Mouse (Mus musculus) limb, embryonic 14.5 days (tissue): Measurements from ENCODE around the gene Rpl4. TPM values are rescaled to one million over a fixed set of nuclear protein-coding genes. Genes with fewer than 3 reads are reported as not detected.

Experiments
- ATAC-seq: fragments of 200-750 bp; cut with Nextera tagmentation; 2 replicates; pipeline ENCODE4 v1.8.0; 2017; ENCODE audit warnings: low read depth, moderate number of reproducible peaks, moderate TSS enrichment; ENCODE audit not compliant: low FRiP score
- DNase-seq: peaks from one replicate; pipeline ENCODE4 v3.0.0-alpha.2; 2015; ENCODE audit warnings: low spot score
- H3K27ac ChIP-seq: fragments of 300-500 bp; sonication (generic); replicated peaks from 2 replicates; pipeline ENCODE4 v1.5.1; 2014; ENCODE audit warnings: low read depth, mild to moderate bottlenecking, low read length, moderate library complexity, mixed read lengths
- H3K27me3 ChIP-seq: fragments of 300-500 bp; sonication (generic); 2 replicates; pipeline ENCODE4 v1.6.1; 2014; ENCODE audit warnings: low read length, mixed read lengths; ENCODE audit not compliant: control insufficient read depth, insufficient read depth
- H3K36me3 ChIP-seq: fragments of 300-500 bp; sonication (generic); 2 replicates; pipeline ENCODE4 v1.6.1; 2014; ENCODE audit warnings: mild to moderate bottlenecking, low read length, moderate library complexity, mixed read lengths; ENCODE audit not compliant: control insufficient read depth, insufficient read depth
- H3K4me1 ChIP-seq: fragments of 300-500 bp; sonication (generic); 2 replicates; pipeline ENCODE4 v1.6.1; 2014; ENCODE audit warnings: antibody characterized with exemption, low read length, mixed read lengths; ENCODE audit not compliant: control insufficient read depth, insufficient read depth
- H3K4me2 ChIP-seq: fragments of 300-500 bp; sonication (generic); replicated peaks from 2 replicates; pipeline ENCODE4 v1.6.1; 2014; ENCODE audit warnings: low read depth, mild to moderate bottlenecking, low read length, moderate library complexity; ENCODE audit not compliant: severe bottlenecking
- H3K4me3 ChIP-seq: fragments of 300-500 bp; sonication (generic); replicated peaks from 2 replicates; pipeline ENCODE4 v1.5.1; 2014; ENCODE audit warnings: low read length
- H3K9ac ChIP-seq: fragments of 300-500 bp; sonication (generic); 2 replicates; pipeline ENCODE4 v1.6.1; 2014; ENCODE audit warnings: mild to moderate bottlenecking, low read depth, low read length, moderate library complexity; ENCODE audit not compliant: severe bottlenecking
- H3K9me3 ChIP-seq: fragments of 300-500 bp; sonication (generic); 2 replicates; pipeline ENCODE4 v1.6.1; 2016; ENCODE audit warnings: low read length; ENCODE audit not compliant: control insufficient read depth
- POLR2A ChIP-seq: fragments of 200-500 bp; IDR thresholded peaks from 2 replicates; pipeline ENCODE4 v1.8.0; 2012; ENCODE audit warnings: inconsistent platforms, mild to moderate bottlenecking, moderate library complexity, borderline replicate concordance; ENCODE audit not compliant: insufficient read depth, insufficient read length; ENCODE audit errors: extremely low read depth
- WGBS: fragments of 180-500 bp; shearing (Covaris S2); extraction: QIAGEN DNeasy Blood & Tissue Kit; methylation state at CpG from one replicate; pipeline ENCODE4 v1.1.7; 2014; 5-methylcytosine and 5-hydroxymethylcytosine counted together
- microRNA-seq: library from miRNA; unstranded; fragments of <30 nt; microRNA quantifications from one replicate; pipeline ENCODE4, GENCODE M21; 2016
- polyA plus RNA-seq, 2 experiments: library from polyadenylated mRNA; depleted of rRNA in 1 of 2; stranded (reverse) in 1 of 2; unstranded in 1 of 2; fragments of >200 nt; fragmentation: Nextera tagmentation in 1 of 2; extraction: Ambion mirVana in 1 of 2; gene quantifications; 2 replicates each; pipeline versions ENCODE4 v1.2.1 to v1.2.3; 2012 to 2014

The Rpl4 gene
- polyA plus RNA-seq, 2 experiments: 1,322 to 1,375 TPM

DNA sequence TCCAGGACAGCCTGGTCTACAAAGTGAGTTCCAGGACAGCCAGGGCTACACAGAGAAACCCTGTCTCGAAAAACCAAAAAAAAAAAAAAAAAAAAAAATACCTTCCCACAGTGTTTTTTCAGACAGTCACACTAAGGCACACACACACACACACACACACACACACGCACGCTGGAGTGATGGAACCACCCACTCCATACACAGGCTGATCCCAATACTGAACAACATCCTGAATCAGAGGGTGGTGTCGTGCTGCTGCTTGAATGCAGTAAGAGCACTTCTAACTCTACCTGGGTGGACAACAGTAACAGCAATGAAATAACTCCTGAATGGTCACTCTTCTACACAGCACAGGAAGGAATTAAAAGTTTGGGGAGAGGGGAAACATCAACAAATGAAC lies 48.3 kb downstream of the Rpl4 start:
- Histone ChIP-seq H3K36me3 (no peaks in the 10 kb centered on the region), H3K4me1 (peaks cover 3% of the 10 kb centered on the region; the same call in 1 of the 2 replicates), H3K27me3 (no peaks in the 10 kb centered on the region), H3K27ac (no peak overlapping the region), H3K9me3 (no peaks in the 10 kb centered on the region), H3K4me3 (no peak overlapping the region), H3K9ac (no peak overlapping the region), H3K4me2 (no peak overlapping the region)
- no peak for DNase-seq
- no peak for ATAC-seq
- no peak for TF ChIP-seq POLR2A
- WGBS: 86% methylated on average over 4 of the region's 4 CpGs

DNA sequence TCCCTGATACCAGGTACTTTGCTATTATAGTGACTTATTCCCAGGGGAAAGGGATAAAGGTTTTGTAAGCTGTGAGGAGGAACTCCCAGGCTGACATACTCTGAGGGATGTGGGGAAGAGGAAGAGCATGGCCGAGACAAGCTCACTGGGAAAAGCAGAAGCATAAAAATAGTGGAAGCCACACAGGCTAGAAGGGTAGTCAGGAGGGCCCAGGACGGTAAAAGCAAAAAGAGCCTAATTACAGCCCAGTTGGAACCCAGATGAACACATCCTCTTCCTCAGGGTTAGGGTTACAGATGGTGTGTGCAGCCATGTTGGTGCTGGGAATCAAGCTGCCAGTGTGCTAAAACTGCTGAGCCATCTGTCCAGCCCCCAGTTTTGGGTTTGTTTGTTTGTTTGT lies 48.9 kb downstream of the Rpl4 start:
- 56% methylated on average over 2 of the region's 2 CpGs for WGBS
- H3K4me3 ChIP-seq: no peak overlapping the region
- H3K27me3 ChIP-seq: no peaks in the 10 kb centered on the region
- no peak for ATAC-seq
- peaks cover 3% of the 10 kb centered on the region; the same call in 1 of the 2 replicates for H3K4me1 ChIP-seq
- no peaks in the 10 kb centered on the region for H3K9me3 ChIP-seq
- no peak overlapping the region for H3K9ac ChIP-seq
- DNase-seq: no peak
- no peak overlapping the region for H3K4me2 ChIP-seq
- TF ChIP-seq POLR2A: no peak
- H3K27ac ChIP-seq: no peak overlapping the region
- no peaks in the 10 kb centered on the region for H3K36me3 ChIP-seq

- Histone ChIP-seq H3K27me3 (no peaks in the 10 kb centered on the region), H3K9me3 (no peaks in the 10 kb centered on the region), H3K36me3 (no peaks in the 10 kb centered on the region), H3K4me3 (no peak overlapping the region), H3K4me1 (no peaks in the 10 kb centered on the region; the same call in 1 of the 2 replicates), H3K27ac (no peak overlapping the region), H3K9ac (no peak overlapping the region), H3K4me2 (no peak overlapping the region)
- no peak for TF ChIP-seq POLR2A
- ATAC-seq: no peak
- DNase-seq: no peak
Observed at GRCm38 (mm10) chr9:64225805-64226204, 52.6 kb downstream of the Rpl4 start.

- Histone ChIP-seq H3K9me3 (no peaks in the 10 kb centered on the region), H3K4me2 (no peak overlapping the region), H3K36me3 (no peaks in the 10 kb centered on the region), H3K9ac (no peak overlapping the region), H3K4me3 (no peak overlapping the region), H3K4me1 (peaks cover 14% of the 10 kb centered on the region; the same call in 1 of the 2 replicates), H3K27ac (no peak overlapping the region), H3K27me3 (no peaks in the 10 kb centered on the region)
- DNase-seq (no peak), ATAC-seq (no peak)
- 79% methylated on average over 12 of the region's 12 CpGs for WGBS
- no peak for TF ChIP-seq POLR2A
Observed at GRCm38 (mm10) chr9:64227736-64228135, 54.6 kb downstream of the Rpl4 start.

Small RNA genes lying within 50 kb of the gene (microRNA-seq; reads per million reads assigned to microRNA genes)
- gene Gm24106: not detected

Other genes starting within 250 kb of the Rpl4 start
- 23.5 and 43.1 TPM in 2 replicates for gene Smad6, start 151.3 kb upstream of the Rpl4 start, polyA plus RNA-seq (2012; rRNA removed)
- 12.0 and 14.7 TPM in 2 replicates for gene Smad6, start 151.3 kb upstream of the Rpl4 start, polyA plus RNA-seq (2014; fragmentation: Nextera tagmentation; extraction: Ambion mirVana)
- 0.06 and 0.51 TPM in 2 replicates for gene Lctl, start 56.2 kb upstream of the Rpl4 start, polyA plus RNA-seq (2012; rRNA removed)
- gene Lctl, start 56.2 kb upstream of the Rpl4 start, polyA plus RNA-seq (2014; fragmentation: Nextera tagmentation; extraction: Ambion mirVana): not detected in 2 replicates
- 29.7 and 53.4 TPM in 2 replicates for gene Zwilch, start 271 bp upstream of the Rpl4 start, polyA plus RNA-seq (2012; rRNA removed)
- 16.4 and 17.3 TPM in 2 replicates for gene Zwilch, start 271 bp upstream of the Rpl4 start, polyA plus RNA-seq (2014; fragmentation: Nextera tagmentation; extraction: Ambion mirVana)
- 10.5 and 16.8 TPM in 2 replicates for gene Snapc5, start 5.9 kb downstream of the Rpl4 start, polyA plus RNA-seq (2012; rRNA removed)
- gene Snapc5, start 5.9 kb downstream of the Rpl4 start, polyA plus RNA-seq (2014; fragmentation: Nextera tagmentation; extraction: Ambion mirVana): 19.1 and 22.6 TPM in 2 replicates
- 0.05 TPM in 1 of 2 replicates, not detected in the other for gene Uchl4, start 61.8 kb downstream of the Rpl4 start, polyA plus RNA-seq (2012; rRNA removed)
- gene Uchl4, start 61.8 kb downstream of the Rpl4 start, polyA plus RNA-seq (2014; fragmentation: Nextera tagmentation; extraction: Ambion mirVana): 1.5 and 3.4 TPM in 2 replicates
- gene Map2k1, start 80.3 kb downstream of the Rpl4 start, polyA plus RNA-seq (2012; rRNA removed): 51.3 and 58.6 TPM in 2 replicates
- gene Map2k1, start 80.3 kb downstream of the Rpl4 start, polyA plus RNA-seq (2014; fragmentation: Nextera tagmentation; extraction: Ambion mirVana): 81.3 and 82.2 TPM in 2 replicates
- gene Tipin, start 108.2 kb downstream of the Rpl4 start, polyA plus RNA-seq (2012; rRNA removed): 92.7 and 124 TPM in 2 replicates
- 199 TPM in 2 replicates for gene Tipin, start 108.2 kb downstream of the Rpl4 start, polyA plus RNA-seq (2014; fragmentation: Nextera tagmentation; extraction: Ambion mirVana)
- gene Dis3l, start 167.9 kb downstream of the Rpl4 start, polyA plus RNA-seq (2012; rRNA removed): 15.8 and 19.1 TPM in 2 replicates
- 19.9 and 20.9 TPM in 2 replicates for gene Dis3l, start 167.9 kb downstream of the Rpl4 start, polyA plus RNA-seq (2014; fragmentation: Nextera tagmentation; extraction: Ambion mirVana)
- 0.80 and 0.91 TPM in 2 replicates for gene Megf11, start 212.3 kb downstream of the Rpl4 start, polyA plus RNA-seq (2012; rRNA removed)
- gene Megf11, start 212.3 kb downstream of the Rpl4 start, polyA plus RNA-seq (2014; fragmentation: Nextera tagmentation; extraction: Ambion mirVana): 1.0 and 1.1 TPM in 2 replicates